Mouse (Mus musculus) embryonic facial prominence, embryonic 15.5 days (tissue): ENCODE results near the gene Tdrkh. TPM values are rescaled to one million over a fixed set of nuclear protein-coding genes. Genes with fewer than 3 reads are reported as not detected.
A peak's percentile ranks its signal among the peaks of the same experiment; 100 is the strongest.

Experiments used
- ATAC-seq: fragments of 200-750 bp; cut with Nextera tagmentation; 2 replicates; pipeline ENCODE4 v1.8.0; 2017; ENCODE audit warnings: low read depth, moderate TSS enrichment; ENCODE audit not compliant: insufficient number of reproducible peaks, low FRiP score, low TSS enrichment
- H3K27ac ChIP-seq: fragments of 300-500 bp; sonication (generic); replicated peaks from 2 replicates; pipeline ENCODE4 v1.5.1; 2015; ENCODE audit warnings: mild to moderate bottlenecking, inconsistent platforms
- H3K27me3 ChIP-seq: fragments of 300-500 bp; sonication (generic); 2 replicates; pipeline ENCODE4 v1.6.1; 2015; ENCODE audit warnings: inconsistent platforms
- H3K36me3 ChIP-seq: fragments of 300-500 bp; sonication (generic); 2 replicates; pipeline ENCODE4 v1.6.1; 2015; ENCODE audit warnings: mild to moderate bottlenecking, inconsistent platforms
- H3K4me1 ChIP-seq: fragments of 300-500 bp; sonication (generic); 2 replicates; pipeline ENCODE4 v1.6.1; 2015; ENCODE audit warnings: inconsistent platforms
- H3K4me2 ChIP-seq: fragments of 300-500 bp; sonication (generic); replicated peaks from 2 replicates; pipeline ENCODE4 v1.6.1; 2015; ENCODE audit warnings: mild to moderate bottlenecking, inconsistent platforms
- H3K4me3 ChIP-seq: fragments of 300-500 bp; sonication (generic); replicated peaks from 2 replicates; pipeline ENCODE4 v1.5.1; 2015; ENCODE audit warnings: mild to moderate bottlenecking, inconsistent platforms
- H3K9ac ChIP-seq: fragments of 300-500 bp; sonication (generic); 2 replicates; pipeline ENCODE4 v1.6.1; 2015; ENCODE audit warnings: inconsistent platforms
- H3K9me3 ChIP-seq: fragments of 300-500 bp; sonication (generic); replicated peaks from 2 replicates; pipeline ENCODE4 v1.6.1; 2016; ENCODE audit warnings: inconsistent platforms
- WGBS: fragments of 180-500 bp; shearing (Covaris S2); methylation state at CpG from one replicate; pipeline ENCODE4 v1.1.7; 2015; 5-methylcytosine and 5-hydroxymethylcytosine counted together
- polyA plus RNA-seq: library from polyadenylated mRNA; unstranded; fragments of >200 nt; fragmentation: Nextera tagmentation; extraction: Ambion mirVana; gene quantifications from 2 replicates; pipeline ENCODE4 v1.2.1, GENCODE M21; 2015

Gene Tdrkh
- polyA plus RNA-seq, 1 experiment from 2014 or later, result 8.3 TPM

DNA sequence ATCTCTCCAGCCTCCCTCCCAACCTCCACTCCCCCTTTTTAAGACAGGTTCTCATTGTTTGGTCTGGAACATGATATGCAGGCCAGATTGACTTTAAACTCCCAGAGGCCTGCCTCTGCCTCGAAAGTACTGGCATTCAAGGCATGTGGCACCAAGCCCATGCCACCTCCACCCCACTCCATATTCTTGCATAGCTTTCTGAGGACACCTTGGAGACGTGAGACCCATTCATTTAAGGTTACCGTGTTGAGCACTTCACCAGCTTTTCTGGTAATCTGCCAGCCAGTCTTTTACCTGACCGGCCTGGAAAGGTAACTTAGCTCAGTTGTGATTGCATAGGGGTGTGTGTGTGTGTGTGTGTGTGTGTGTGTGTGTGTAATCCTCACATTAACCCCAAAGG is 7.5 kb upstream of the Tdrkh start:
- H3K36me3 ChIP-seq, result no peaks in the 10 kb centered on the region
- no peak overlapping the region for H3K9ac ChIP-seq
- H3K27ac ChIP-seq, result no peak overlapping the region
- no peaks in the 10 kb centered on the region for H3K9me3 ChIP-seq
- 50% methylated on average over 4 of the region's 4 CpGs for WGBS
- no peak for ATAC-seq
- no peak overlapping the region for H3K4me3 ChIP-seq
- H3K27me3 ChIP-seq, result peaks cover 27% of the 10 kb centered on the region
- H3K4me1 ChIP-seq, result peaks cover 18% of the 10 kb centered on the region
- H3K4me2 ChIP-seq, result no peak overlapping the region

DNA sequence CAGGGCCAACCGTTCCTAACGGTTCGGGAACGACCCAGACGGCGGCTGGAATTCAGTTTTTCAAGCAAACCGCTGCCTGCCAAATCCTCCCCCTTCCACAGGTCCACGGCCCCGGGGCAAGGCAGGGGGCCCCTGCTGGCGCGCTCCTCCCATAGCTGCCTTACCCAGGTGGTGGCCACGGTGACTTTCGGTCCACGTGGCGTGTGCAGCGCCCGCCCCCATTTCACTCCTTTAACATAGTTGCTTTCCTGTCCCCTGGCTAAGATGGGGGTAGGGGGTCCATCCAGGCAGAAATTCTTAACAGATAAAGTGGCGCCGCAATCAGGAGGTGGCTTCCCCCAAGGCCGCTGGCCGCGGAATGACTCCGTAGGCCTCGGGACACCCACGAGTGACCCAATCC is 543 bp upstream of the Tdrkh start:
- H3K27ac ChIP-seq, result no peak overlapping the region
- WGBS, result 7% methylated on average over 25 of the region's 25 CpGs
- ATAC-seq, result no peak

DNA sequence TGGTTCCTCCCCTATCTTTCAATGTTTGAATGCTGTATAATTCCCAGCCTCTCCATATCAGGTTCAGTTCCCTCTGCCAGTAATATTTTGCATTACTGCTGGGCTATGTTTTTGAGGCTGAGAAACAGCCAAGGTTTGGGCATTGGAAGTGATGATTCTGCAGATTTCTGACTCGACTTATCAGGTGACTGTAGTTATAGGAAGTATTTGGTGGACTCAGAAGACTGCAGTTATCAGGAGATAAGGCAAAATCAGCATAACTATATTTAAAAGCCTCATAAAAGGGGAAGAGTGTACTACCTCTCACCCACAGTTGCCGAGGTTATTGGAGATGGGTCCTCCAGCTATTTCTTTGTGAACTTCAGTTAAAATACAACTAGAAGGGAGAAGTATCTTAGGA is 17.9 kb downstream of the Tdrkh start:
- no peak overlapping the region for H3K4me3 ChIP-seq
- no peaks in the 10 kb centered on the region for H3K9me3 ChIP-seq
- no peak overlapping the region for H3K4me2 ChIP-seq
- H3K27ac ChIP-seq, result no peak overlapping the region
- no peaks in the 10 kb centered on the region for H3K4me1 ChIP-seq
- no peaks in the 10 kb centered on the region for H3K27me3 ChIP-seq
- H3K9ac ChIP-seq, result no peak overlapping the region
- ATAC-seq, result no peak
- no peaks in the 10 kb centered on the region for H3K36me3 ChIP-seq
- WGBS, result 63% methylated on average over 2 of the region's 2 CpGs

More for the DNA sequence above, 543 bp upstream of the Tdrkh start:
- no peaks in the 10 kb centered on the region; the same call in 1 of the 2 replicates for H3K27me3 ChIP-seq
- H3K9ac ChIP-seq, result peak overlapping the region; percentile 6; the same call in 1 of the 2 replicates
- H3K4me2 ChIP-seq, result peak overlapping the region; percentile 94
- no peaks in the 10 kb centered on the region for H3K36me3 ChIP-seq
- peaks cover 11% of the 10 kb centered on the region for H3K4me1 ChIP-seq
- H3K9me3 ChIP-seq, result no peaks in the 10 kb centered on the region
- peak overlapping the region; percentile 47 for H3K4me3 ChIP-seq

DNA sequence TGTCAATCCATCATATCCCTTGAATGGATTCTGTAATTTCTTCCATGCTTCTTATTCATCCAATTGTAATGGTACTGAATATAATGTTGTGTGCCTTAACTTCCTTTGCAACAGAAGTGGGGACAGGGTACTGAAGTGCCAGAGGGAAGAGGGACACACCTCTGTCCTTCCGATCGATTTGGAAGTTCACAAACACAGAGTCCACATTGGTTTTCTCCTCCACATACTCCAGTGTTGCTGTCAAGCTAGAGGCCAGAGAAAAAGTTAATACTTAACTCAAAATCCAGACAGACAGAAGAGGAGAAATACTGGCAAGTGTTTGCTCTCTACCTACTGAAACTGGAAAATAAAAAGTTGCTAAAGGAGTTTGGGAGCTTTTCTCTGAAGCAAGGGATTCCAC is 21.2 kb downstream of the Tdrkh start:
- no peak overlapping the region for H3K4me2 ChIP-seq
- H3K4me3 ChIP-seq, result no peak overlapping the region
- H3K36me3 ChIP-seq, result no peaks in the 10 kb centered on the region
- no peak overlapping the region for H3K9ac ChIP-seq
- H3K4me1 ChIP-seq, result no peaks in the 10 kb centered on the region
- no peaks in the 10 kb centered on the region for H3K9me3 ChIP-seq
- no peak overlapping the region for H3K27ac ChIP-seq
- ATAC-seq, result no peak
- H3K27me3 ChIP-seq, result no peaks in the 10 kb centered on the region
- 75% methylated on average over 2 of the region's 2 CpGs for WGBS

DNA sequence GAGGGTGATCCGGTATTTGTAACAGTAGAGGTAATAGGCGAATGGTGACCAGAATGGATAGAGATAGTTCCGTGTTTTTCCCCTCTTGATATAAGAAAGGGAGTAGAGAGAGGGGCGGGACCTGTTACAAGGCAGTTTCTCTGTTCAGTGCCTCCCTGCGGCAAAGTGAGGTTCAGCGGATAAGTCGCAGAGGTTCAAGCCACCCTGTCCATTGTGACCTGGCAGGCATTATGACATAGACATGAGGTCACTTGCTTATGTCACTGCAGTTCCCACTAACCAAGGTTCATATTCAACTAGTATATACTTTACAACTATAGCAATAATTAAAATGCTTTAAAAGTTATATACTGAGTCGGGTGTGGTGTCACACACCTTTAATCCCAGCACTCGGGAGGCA is 23.3 kb downstream of the Tdrkh start:
- no peak for ATAC-seq
- Histone ChIP-seq H3K4me3 (no peak overlapping the region), H3K9ac (no peak overlapping the region), H3K4me1 (no peaks in the 10 kb centered on the region), H3K27me3 (no peaks in the 10 kb centered on the region), H3K9me3 (no peaks in the 10 kb centered on the region), H3K27ac (no peak overlapping the region), H3K36me3 (no peaks in the 10 kb centered on the region), H3K4me2 (no peak overlapping the region)
- 78% methylated on average over 9 of the region's 9 CpGs for WGBS

DNA sequence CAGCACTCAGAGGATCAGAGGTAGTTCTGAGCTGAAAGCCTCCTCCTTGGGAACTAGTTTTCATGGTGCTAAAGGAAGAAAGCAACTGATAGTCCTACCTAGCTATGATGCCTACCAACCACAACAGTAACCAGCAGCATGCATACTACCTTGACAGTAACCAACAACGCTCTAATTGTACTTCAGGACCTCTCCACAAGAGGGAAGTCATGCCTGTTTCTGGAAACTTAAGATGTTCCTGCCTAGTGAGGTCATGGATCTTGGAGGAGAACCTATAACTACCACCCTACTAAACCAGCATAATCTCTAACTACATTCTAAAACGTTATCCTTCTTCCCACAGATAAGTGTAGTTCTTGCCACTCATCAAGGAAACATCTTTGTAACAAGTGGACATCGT is 28.1 kb downstream of the Tdrkh start:
- no peak overlapping the region for H3K4me3 ChIP-seq
- no peak for ATAC-seq
- H3K9me3 ChIP-seq, result no peaks in the 10 kb centered on the region
- H3K4me2 ChIP-seq, result no peak overlapping the region
- WGBS, result 37% methylated on average over 3 of the region's 3 CpGs
- no peaks in the 10 kb centered on the region for H3K27me3 ChIP-seq
- H3K4me1 ChIP-seq, result peaks cover 8% of the 10 kb centered on the region; the same call in 1 of the 2 replicates
- H3K36me3 ChIP-seq, result peaks cover 16% of the 10 kb centered on the region
- H3K9ac ChIP-seq, result no peak overlapping the region
- no peak overlapping the region for H3K27ac ChIP-seq

DNA sequence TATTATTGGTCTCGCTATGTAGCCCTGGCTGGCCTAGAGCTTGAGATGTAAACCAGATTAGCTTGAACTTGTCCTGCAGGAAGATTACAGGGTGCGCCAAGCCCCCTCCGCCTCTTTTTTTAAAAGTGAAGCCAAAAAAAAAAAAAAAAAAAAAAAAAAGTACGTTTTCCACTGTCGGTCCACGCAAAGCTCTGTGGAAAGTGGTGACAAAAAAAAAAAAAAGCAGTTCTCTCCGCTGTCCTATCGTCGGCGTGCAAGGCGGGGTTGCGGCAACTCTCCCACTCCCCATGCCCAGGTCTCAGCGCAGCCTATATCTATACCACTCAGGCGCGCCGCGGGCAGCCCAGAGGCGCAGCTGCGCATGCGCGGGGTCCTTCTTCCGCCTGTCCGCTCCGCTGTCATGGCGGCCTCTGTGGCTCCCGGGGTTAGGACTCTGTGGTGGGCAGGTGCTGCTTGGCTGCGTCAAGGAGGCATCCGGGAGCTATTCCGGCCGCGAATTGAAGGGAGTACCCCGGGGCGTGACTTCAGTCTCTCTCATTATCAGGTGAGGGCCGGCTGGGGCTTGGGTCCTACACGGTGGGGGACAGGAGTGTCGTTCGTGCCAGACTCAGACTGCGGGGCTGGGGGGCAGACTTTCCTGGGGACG is 30.0 kb downstream of the Tdrkh start, which contains the start of gene Mrpl9:
Gene Mrpl9 (plus strand): TSS at position 368 of the 646 bp plus-strand sequence.
- Histone ChIP-seq H3K36me3 (peaks cover 35% of the 10 kb centered on the region), H3K4me2 (peak within 1 kb of the TSS; percentile 82), H3K9ac (peak within 1 kb of the TSS; percentile 93), H3K4me1 (peaks cover 8% of the 10 kb centered on the region; the same call in 1 of the 2 replicates), H3K27ac (peak within 1 kb of the TSS; percentile 63), H3K27me3 (no peaks in the 10 kb centered on the region), H3K9me3 (no peaks in the 10 kb centered on the region), H3K4me3 (peak within 1 kb of the TSS; percentile 95)
- WGBS, result under 1% methylated on average over 39 of the region's 39 CpGs
- ATAC-seq, result peak; percentile 95

DNA sequence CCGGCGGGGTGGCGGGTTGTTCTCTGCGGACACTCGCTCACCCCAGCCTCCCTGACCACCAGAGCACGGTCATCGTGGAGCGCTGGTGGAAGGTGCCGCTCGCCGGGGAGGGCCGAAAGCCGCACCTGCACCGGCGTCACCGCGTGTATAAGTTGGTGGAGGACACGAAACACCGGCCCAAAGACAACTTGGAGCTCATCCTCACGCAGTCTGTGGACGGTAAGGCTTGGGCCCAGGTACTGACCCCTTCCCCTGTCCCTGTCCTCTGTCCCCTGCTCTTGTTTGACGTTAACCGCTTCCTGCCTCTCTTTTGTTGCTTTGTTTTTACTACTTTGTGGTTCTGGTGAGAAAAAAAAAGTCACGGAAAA is 30.5 kb downstream of the Tdrkh start, which contains the start of gene Oaz3:
Gene Oaz3 (minus strand): TSS at position 319 of the 368 bp plus-strand sequence.
- peak within 1 kb of the TSS; percentile 93 for H3K9ac ChIP-seq
- peak within 1 kb of the TSS; percentile 95 for H3K4me3 ChIP-seq
- H3K9me3 ChIP-seq, result no peaks in the 10 kb centered on the region
- 2% methylated on average over 24 of the region's 24 CpGs for WGBS
- H3K36me3 ChIP-seq, result peaks cover 38% of the 10 kb centered on the region
- peaks cover 8% of the 10 kb centered on the region; the same call in 1 of the 2 replicates for H3K4me1 ChIP-seq
- peak within 1 kb of the TSS; percentile 82 for H3K4me2 ChIP-seq
- no peak; the same call in 1 of the 2 replicates for ATAC-seq
- no peaks in the 10 kb centered on the region for H3K27me3 ChIP-seq
- H3K27ac ChIP-seq, result peak within 1 kb of the TSS; percentile 63

DNA sequence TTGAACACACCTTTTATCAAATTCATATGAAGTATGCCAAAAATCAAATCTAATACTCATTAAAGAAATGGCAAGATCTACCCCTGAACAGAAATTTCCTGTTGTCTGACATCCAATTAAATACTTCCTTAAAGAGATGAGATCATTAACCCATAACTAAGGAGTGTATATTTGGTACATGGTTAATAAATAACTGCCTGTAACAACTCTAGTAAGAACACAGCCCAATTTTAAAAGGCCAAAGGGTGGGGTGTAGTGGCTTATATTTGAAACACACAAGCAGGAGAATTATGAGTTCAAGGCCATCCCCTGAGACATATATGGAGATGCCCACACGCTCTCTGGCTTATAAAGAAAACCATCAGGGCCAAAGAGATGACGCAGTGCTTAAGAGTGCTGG is 36.3 kb downstream of the Tdrkh start:
- WGBS, result 83% methylated on average over 2 of the region's 2 CpGs
- Histone ChIP-seq H3K4me1 (peaks cover 4% of the 10 kb centered on the region; the same call in 1 of the 2 replicates), H3K9ac (no peak overlapping the region), H3K27ac (no peak overlapping the region), H3K4me3 (no peak overlapping the region), H3K9me3 (no peaks in the 10 kb centered on the region), H3K4me2 (no peak overlapping the region), H3K27me3 (no peaks in the 10 kb centered on the region), H3K36me3 (peaks cover 41% of the 10 kb centered on the region)
- no peak for ATAC-seq

DNA sequence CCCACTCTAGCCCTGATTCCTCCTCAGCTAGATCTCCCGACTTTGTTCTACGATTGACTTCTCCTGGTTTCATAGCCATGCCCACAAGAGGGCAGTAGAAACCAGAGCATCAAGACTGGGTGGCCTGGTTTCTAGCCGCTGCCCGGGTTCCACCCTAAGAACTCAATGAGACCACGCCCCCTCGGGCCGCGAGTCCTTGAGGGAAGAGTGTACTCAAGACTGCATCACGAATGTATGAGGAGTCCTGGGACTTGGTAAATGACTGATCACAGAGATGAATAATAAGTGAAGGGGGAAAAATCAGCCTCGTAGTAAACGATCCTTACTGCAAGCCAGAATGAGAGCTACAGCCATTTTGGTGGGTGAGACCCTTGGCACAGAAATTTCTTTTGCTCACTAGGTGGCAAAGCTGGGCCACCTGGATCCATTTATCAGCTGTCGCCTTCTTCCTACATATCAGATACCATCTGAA is 43.5 kb downstream of the Tdrkh start:
- H3K36me3 ChIP-seq, result no peaks in the 10 kb centered on the region
- H3K27me3 ChIP-seq, result no peaks in the 10 kb centered on the region
- peaks cover 3% of the 10 kb centered on the region; the same call in 1 of the 2 replicates for H3K4me1 ChIP-seq
- H3K4me3 ChIP-seq, result peak overlapping the region; percentile 40
- H3K9me3 ChIP-seq, result no peaks in the 10 kb centered on the region
- WGBS, result under 1% methylated on average over 12 of the region's 12 CpGs
- peak; percentile 85 for ATAC-seq
- H3K4me2 ChIP-seq, result peak overlapping the region; percentile 52
- H3K27ac ChIP-seq, result no peak overlapping the region
- H3K9ac ChIP-seq, result no peak overlapping the region

DNA sequence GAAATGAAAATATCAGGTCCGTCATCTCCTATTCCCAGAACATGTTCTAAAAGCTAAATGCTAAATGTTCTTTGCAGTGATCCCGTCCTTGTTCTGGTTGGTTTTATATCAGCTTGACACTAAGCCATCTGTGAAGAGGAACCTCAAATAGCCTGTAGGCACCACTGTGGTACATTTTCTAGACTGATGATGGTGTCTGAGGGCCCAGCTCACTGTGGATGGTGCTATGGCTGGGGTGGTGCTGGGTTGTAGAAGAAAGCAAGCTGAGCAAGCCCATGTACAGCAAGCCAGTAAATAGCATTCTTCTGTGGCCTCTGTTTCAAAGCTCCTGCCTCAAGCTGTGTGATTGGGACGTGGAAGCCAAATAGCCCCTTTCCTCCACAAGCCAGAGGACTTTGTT is 44.0 kb downstream of the Tdrkh start:
- Histone ChIP-seq H3K27ac (no peak overlapping the region), H3K9ac (no peak overlapping the region), H3K4me1 (peaks cover 3% of the 10 kb centered on the region; the same call in 1 of the 2 replicates), H3K27me3 (no peaks in the 10 kb centered on the region), H3K9me3 (no peaks in the 10 kb centered on the region), H3K4me2 (peak overlapping the region; percentile 52; the same call in 1 of the 2 replicates), H3K36me3 (no peaks in the 10 kb centered on the region), H3K4me3 (peak overlapping the region; percentile 40; the same call in 1 of the 2 replicates)
- WGBS, result 52% methylated on average over 3 of the region's 3 CpGs
- ATAC-seq, result no peak
